Mouse (Mus musculus) adrenal gland, adult (tissue): ENCODE measurements around the gene Zdhhc20.

Experiments used
- DNase-seq, 2 experiments: peaks; one replicate each; pipeline ENCODE4 v3.0.0; 2022 to 2023; ENCODE audit warnings: low spot score in 1 of 2; ENCODE audit not compliant: inconsistent age in 2 of 2

Gene Zdhhc20

GRCm38 (mm10) chr14:57827284-57827683, 62.8 kb downstream of the Zdhhc20 start:
- no peak for DNase-seq

GRCm38 (mm10) chr14:57825788-57826751, 64.0 kb downstream of the Zdhhc20 start, which contains the start of the genes Ska3 and Mrpl57:
Gene Ska3 (minus strand): TSS chr14:57826185.
Gene Mrpl57 (plus strand): TSS chr14:57826234.
- DNase-seq: peak; percentile 93 to 98

GRCm38 (mm10) chr14:57820839-57821238, 69.2 kb downstream of the Zdhhc20 start:
- DNase-seq: no peak

GRCm38 (mm10) chr14:57811844-57812243, 78.2 kb downstream of the Zdhhc20 start:
- DNase-seq: no peak

- DNase-seq: no peak
Observed at GRCm38 (mm10) chr14:57810886-57811285, 79.2 kb downstream of the Zdhhc20 start.

- peak in 1 of 2 experiments; percentile 67 for DNase-seq
Observed at GRCm38 (mm10) chr14:57808558-57808957, 81.5 kb downstream of the Zdhhc20 start.

GRCm38 (mm10) chr14:57803731-57804130, 86.3 kb downstream of the Zdhhc20 start:
- DNase-seq: no peak

GRCm38 (mm10) chr14:57797991-57798931, 91.8 kb downstream of the Zdhhc20 start, which contains the start of gene Sap18:
Gene Sap18 (plus strand): TSS chr14:57798180.
- peak; percentile 99 for DNase-seq

GRCm38 (mm10) chr14:57797551-57797950, 92.5 kb downstream of the Zdhhc20 start:
- DNase-seq: no peak

- no peak for DNase-seq
Observed at GRCm38 (mm10) chr14:57791171-57791570, 98.9 kb downstream of the Zdhhc20 start.

- DNase-seq: no peak
Observed at GRCm38 (mm10) chr14:57789759-57790158, 100.3 kb downstream of the Zdhhc20 start.

GRCm38 (mm10) chr14:57789311-57789710, 100.8 kb downstream of the Zdhhc20 start:
- DNase-seq: no peak

GRCm38 (mm10) chr14:57787406-57787805, 102.7 kb downstream of the Zdhhc20 start:
- no peak for DNase-seq
